Mouse (Mus musculus): ENCODE data around the gene Syn2.

- TF ChIP-seq POLR2A (IDR thresholded peaks at IDR 0.05; ENCODE audit: low read depth, low read length) (no peak), RCOR1 (conservative IDR thresholded peaks at IDR 0.05; ENCODE audit: low read depth, low read length) (no peak), CTCF (conservative IDR thresholded peaks at IDR 0.05 in 1 of 2, IDR thresholded peaks at IDR 0.05 in 1 of 2; ENCODE audit: low read depth in 2 of 2, low read length in 2 of 2) (no peak), ZMIZ1 (IDR thresholded peaks at IDR 0.05; ENCODE audit: low read depth, low read length) (no peak), TCF12 (IDR thresholded peaks at IDR 0.05; ENCODE audit: low read depth, low read length) (no peak), EP300 (IDR thresholded peaks at IDR 0.05; ENCODE audit: low read length) (no peak), KAT2A (IDR thresholded peaks at IDR 0.05; ENCODE audit: insufficient replicate concordance, low read length) (no peak), SMC3 (IDR thresholded peaks at IDR 0.05; ENCODE audit: low read depth, low read length) (no peak)
These were observed 8.4 kb upstream of the Syn2 start for GRCm38 (mm10) chr6:115126232-115126785.
